Mouse (Mus musculus): ENCODE measurements around the gene Cntnap1. TPM values are rescaled to one million over a fixed set of nuclear protein-coding genes. Genes with fewer than 3 reads are reported as not detected.
A peak's percentile ranks its signal among the peaks of the same experiment; 100 is the strongest.

Cntnap1 gene
- polyA plus RNA-seq, 1 experiment from 2014 or later = 2.0 TPM

DNA sequence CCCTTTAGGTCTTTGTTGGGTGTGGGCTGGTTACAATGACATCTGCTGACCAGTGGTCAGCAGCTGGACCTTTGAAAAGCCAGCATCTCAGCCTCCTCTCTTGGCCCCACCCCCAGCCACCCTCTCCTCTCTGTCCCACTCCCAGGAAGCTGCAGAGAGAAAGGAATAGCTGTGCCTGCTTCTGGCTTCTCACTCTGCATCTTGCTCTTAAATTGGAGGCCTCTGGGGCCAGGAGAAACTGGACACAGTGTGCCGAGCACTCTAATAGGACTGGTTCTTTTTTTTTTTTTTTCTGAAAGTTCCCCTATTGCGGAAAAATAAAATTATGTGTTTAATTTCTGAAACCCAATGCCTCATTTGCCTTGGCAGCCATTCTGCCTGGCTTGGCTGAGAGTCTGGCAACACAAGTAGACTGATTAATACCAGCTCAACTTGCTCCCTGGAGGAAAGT, 59.8 kb downstream of the Cntnap1 start:
- H3K27ac ChIP-seq (replicated peaks) = peak overlapping the region; percentile 92
- ATAC-seq (ENCODE audit: insufficient number of reproducible peaks, low FRiP score, low TSS enrichment, low read depth) = no peak
- peak overlapping the region; percentile 38; the same call in 1 of the 2 replicates for H3K4me2 ChIP-seq (replicated peaks)
- H3K9ac ChIP-seq = no peak overlapping the region
- WGBS = 15% methylated on average over 2 of the region's 2 CpGs
- no peak overlapping the region for H3K4me3 ChIP-seq (replicated peaks)
- peaks cover 40% of the 10 kb centered on the region for H3K4me1 ChIP-seq
- H3K9me3 ChIP-seq (replicated peaks) = no peaks in the 10 kb centered on the region
- H3K36me3 ChIP-seq = no peaks in the 10 kb centered on the region
- no peaks in the 10 kb centered on the region for H3K27me3 ChIP-seq

DNA sequence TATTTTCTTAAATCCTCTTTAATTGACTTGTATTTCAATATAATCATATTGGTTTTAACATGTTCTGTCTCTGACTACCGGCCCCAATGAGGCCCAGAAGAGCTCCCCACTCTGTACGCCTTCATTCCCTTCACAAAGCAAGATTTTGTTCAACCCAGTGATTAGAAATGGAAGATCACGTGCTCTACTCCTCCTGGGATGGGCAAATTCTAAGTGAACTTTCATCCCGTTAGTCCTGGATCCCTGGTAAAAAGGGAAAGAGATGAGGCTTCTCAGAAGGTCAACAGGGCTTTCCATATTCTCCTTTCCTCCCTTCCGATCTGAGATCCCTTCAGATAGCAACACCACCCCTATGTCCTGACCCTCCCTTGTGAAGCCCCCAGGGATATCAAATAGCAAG, 60.2 kb downstream of the Cntnap1 start:
- H3K4me2 ChIP-seq (replicated peaks) = peak overlapping the region; percentile 38
- H3K9ac ChIP-seq = no peak overlapping the region
- H3K36me3 ChIP-seq = no peaks in the 10 kb centered on the region
- H3K9me3 ChIP-seq (replicated peaks) = no peaks in the 10 kb centered on the region
- ATAC-seq (ENCODE audit: insufficient number of reproducible peaks, low FRiP score, low TSS enrichment, low read depth) = 0 out of 2 replicates have a peak, but pooled peaks have one; percentile 5
- no peak overlapping the region for H3K4me3 ChIP-seq (replicated peaks)
- H3K4me1 ChIP-seq = peaks cover 36% of the 10 kb centered on the region
- peak overlapping the region; percentile 92 for H3K27ac ChIP-seq (replicated peaks)
- H3K27me3 ChIP-seq = no peaks in the 10 kb centered on the region
- WGBS = 10% methylated on average over 5 of the region's 5 CpGs

DNA sequence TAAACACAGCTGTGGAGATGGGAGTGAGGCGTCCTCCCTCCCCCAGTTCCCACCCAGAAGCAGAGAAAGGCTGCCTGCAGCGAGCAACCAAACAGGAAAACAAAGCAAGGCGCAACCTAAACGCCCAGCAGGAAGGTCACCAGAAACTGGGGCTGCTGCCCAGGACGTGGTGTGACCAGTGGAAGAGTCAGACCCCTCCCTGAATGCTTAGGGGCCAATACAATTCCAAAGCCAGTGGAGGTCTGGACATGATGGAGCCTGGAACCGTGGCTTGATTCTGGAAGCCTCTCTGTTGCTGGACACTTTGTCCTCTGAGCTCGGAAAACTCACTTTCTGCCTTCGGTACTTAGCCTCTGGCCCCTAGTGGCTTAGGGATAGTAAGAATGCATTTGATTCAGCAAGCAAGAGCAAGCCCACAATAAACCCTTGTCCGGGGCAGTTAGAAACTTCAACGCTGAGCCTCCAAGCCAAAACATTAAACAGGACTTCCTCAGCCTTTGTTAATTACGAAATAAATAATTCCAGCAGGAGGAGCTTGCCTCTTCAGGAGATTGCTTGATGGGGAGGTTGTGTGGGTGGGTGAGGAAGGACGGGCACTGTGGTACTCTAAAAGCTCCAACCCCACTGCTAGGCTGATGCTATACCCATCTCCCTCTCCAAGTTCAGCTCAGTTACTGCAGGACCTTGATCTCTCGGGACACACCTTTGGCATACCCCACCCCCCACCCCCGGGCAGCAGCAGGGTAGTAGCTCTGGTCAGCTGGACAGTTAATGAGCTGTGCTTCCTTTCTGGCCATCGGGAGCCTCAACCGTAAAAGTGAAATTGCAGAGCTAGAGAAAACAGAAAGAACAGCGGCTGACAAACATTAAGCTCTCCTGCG, 60.9 kb downstream of the Cntnap1 start:
- 0 out of 2 replicates have a peak overlapping the region, but pooled peaks have one; percentile 1 for H3K9ac ChIP-seq

DNA sequence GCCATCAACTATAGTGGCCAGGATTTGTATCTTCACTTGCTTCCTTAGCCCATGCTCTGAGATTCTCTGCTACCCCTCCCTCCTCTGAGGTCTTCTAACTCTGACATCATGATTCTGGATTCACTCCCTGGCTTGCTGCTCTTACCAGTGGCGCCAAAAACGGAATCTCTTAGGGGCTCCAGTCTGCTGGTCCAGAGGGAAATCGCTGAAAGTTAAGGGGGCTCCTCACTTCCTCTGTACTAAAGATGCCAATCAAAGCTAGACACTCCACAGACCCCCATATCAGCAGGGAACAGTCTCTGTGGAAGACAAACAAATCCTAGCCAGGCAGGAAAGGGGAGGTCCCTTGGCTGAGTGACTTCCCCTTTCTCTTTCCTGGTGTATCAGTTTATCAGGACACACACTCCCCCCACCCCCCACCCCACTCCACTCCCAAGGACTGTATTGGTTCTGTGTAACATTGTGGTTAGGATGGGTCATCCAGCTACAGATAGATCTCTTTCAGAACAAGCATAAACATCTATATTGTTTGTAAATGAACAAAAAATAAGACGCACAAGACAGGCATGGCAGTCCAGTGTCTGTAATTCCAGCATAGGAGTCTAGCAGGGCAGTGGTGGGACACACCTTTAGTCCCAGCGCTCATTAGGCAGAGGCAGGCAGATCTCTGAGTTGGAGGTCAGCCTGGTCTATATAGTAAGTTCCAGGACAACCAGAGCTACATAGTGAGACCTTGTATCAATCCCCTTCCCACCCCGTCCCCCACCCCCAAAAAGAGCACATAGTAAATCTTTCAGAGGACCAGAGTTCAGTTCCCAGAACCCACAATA, 61.9 kb downstream of the Cntnap1 start:
- H3K9ac ChIP-seq = 0 out of 2 replicates have a peak overlapping the region, but pooled peaks have one; percentile 1

More for the DNA sequence above, 60.9 kb downstream of the Cntnap1 start:
- peak overlapping the region; percentile 38 for H3K4me2 ChIP-seq (replicated peaks)
- WGBS = 10% methylated on average over 18 of the region's 18 CpGs
- no peak; the same call in 1 of the 2 replicates for ATAC-seq (ENCODE audit: insufficient number of reproducible peaks, low FRiP score, low TSS enrichment, low read depth)
- peak overlapping the region; percentile 92 for H3K27ac ChIP-seq (replicated peaks)
- H3K36me3 ChIP-seq = no peaks in the 10 kb centered on the region
- H3K9me3 ChIP-seq (replicated peaks) = no peaks in the 10 kb centered on the region
- peak overlapping the region; percentile 18 for H3K4me3 ChIP-seq (replicated peaks)
- no peaks in the 10 kb centered on the region for H3K27me3 ChIP-seq
- H3K4me1 ChIP-seq = peaks cover 36% of the 10 kb centered on the region

DNA sequence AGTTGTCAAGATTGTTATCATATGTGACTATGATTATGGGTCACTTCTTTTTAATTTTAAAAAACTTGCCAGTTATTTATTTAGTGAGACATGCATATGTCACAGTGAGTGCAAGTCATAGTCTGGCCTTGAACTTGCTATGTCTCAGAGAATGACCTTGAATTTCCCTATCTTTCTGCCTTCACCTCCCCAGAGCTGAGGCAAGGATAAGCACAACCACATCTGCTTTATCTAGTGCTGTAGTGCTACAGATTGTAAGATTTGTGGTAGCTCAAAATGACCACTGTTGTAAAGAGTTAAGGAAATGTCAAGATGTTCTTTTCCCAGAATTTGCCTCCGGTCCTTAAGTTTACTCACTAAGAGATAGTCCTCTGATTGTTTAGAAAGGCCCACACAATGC, 62.9 kb downstream of the Cntnap1 start:
- H3K4me3 ChIP-seq (replicated peaks) = no peak overlapping the region
- H3K9me3 ChIP-seq (replicated peaks) = no peaks in the 10 kb centered on the region
- H3K4me1 ChIP-seq = peaks cover 50% of the 10 kb centered on the region
- H3K27ac ChIP-seq (replicated peaks) = no peak overlapping the region
- 95% methylated on average over 1 of the region's 1 CpGs for WGBS
- H3K9ac ChIP-seq = no peak overlapping the region
- H3K36me3 ChIP-seq = no peaks in the 10 kb centered on the region
- H3K27me3 ChIP-seq = no peaks in the 10 kb centered on the region
- ATAC-seq (ENCODE audit: insufficient number of reproducible peaks, low FRiP score, low TSS enrichment, low read depth) = no peak
- no peak overlapping the region for H3K4me2 ChIP-seq (replicated peaks)

More for the DNA sequence above, 61.9 kb downstream of the Cntnap1 start:
- Histone ChIP-seq H3K4me3 (replicated peaks) (peak overlapping the region; percentile 18), H3K4me1 (peaks cover 40% of the 10 kb centered on the region), H3K9me3 (replicated peaks) (no peaks in the 10 kb centered on the region), H3K4me2 (replicated peaks) (peak overlapping the region; percentile 38), H3K27ac (replicated peaks) (peak overlapping the region; percentile 92), H3K36me3 (no peaks in the 10 kb centered on the region), H3K27me3 (no peaks in the 10 kb centered on the region)
- 51% methylated on average over 6 of the region's 6 CpGs for WGBS
- ATAC-seq (ENCODE audit: insufficient number of reproducible peaks, low FRiP score, low TSS enrichment, low read depth) = 0 out of 2 replicates have a peak, but pooled peaks have one; percentile 52

DNA sequence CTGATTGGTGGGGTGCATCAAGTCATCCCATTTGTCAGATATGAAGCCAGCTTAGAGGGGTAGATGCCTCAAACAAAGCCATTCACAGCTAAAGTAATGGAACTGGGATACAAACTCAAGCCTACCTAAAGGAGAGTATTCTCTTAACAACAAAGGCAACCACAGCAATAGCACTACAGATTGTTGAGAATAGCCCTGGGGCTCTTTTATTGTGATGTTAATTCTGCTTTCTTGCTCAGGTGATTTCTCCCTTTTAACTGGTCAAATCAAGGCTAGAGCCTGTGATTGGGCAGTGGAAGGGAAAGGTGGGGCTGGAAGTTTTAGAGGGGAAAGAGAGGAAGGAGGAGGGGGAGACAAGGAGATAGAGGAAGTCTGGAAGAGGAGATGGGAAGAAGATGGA, 63.8 kb downstream of the Cntnap1 start:
- H3K27me3 ChIP-seq = no peaks in the 10 kb centered on the region
- no peak for ATAC-seq (ENCODE audit: insufficient number of reproducible peaks, low FRiP score, low TSS enrichment, low read depth)
- H3K9ac ChIP-seq = no peak overlapping the region
- H3K36me3 ChIP-seq = no peaks in the 10 kb centered on the region
- H3K4me1 ChIP-seq = peaks cover 49% of the 10 kb centered on the region
- no peaks in the 10 kb centered on the region for H3K9me3 ChIP-seq (replicated peaks)
- H3K4me2 ChIP-seq (replicated peaks) = no peak overlapping the region
- H3K27ac ChIP-seq (replicated peaks) = no peak overlapping the region
- no peak overlapping the region for H3K4me3 ChIP-seq (replicated peaks)

DNA sequence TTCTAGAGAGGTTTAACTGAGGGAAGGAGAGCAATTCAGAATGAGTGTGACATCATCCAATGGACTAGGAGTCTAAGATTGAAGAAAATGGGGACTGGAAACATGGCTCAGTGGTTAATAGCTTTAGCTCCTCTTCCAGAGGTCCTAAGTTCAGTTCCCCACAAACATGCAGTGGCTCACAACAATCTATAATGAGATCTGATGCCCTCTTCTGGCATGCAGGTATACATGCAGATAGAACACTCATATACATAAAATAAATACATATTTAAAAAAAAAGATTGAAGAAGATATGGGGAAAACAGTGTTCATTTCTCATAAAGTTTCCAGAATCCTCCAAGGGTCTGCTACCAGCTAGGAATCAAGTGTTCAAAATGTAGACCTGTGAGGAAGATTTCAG, 65.1 kb downstream of the Cntnap1 start:
- Histone ChIP-seq H3K36me3 (no peaks in the 10 kb centered on the region), H3K9me3 (replicated peaks) (no peaks in the 10 kb centered on the region), H3K9ac (no peak overlapping the region), H3K27ac (replicated peaks) (no peak overlapping the region), H3K27me3 (no peaks in the 10 kb centered on the region), H3K4me3 (replicated peaks) (no peak overlapping the region), H3K4me2 (replicated peaks) (no peak overlapping the region), H3K4me1 (peaks cover 36% of the 10 kb centered on the region)
- ATAC-seq (ENCODE audit: insufficient number of reproducible peaks, low FRiP score, low TSS enrichment, low read depth) = no peak

DNA sequence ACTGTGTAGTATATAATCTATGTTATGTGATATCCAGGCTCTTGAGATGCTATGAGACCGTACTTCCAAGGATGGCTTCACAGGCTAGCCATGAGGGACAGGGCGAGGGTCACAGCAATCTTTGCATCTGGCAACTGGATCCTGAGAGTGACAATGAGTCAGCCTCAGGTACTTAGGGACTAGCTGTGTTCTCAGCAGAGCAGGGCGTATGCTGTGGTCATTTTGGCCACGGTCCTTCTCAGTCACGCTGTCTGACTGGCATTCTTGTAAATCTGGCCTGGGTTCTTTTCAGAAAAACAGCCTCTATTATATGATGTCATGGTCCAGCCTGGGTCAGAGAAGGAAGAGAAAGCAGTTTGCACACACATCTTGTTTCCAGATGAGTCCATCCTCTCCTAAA, 66.5 kb downstream of the Cntnap1 start:
- H3K27ac ChIP-seq (replicated peaks) = peak overlapping the region; percentile 58
- no peak overlapping the region for H3K4me3 ChIP-seq (replicated peaks)
- 74% methylated on average over 5 of the region's 5 CpGs for WGBS
- H3K27me3 ChIP-seq = no peaks in the 10 kb centered on the region
- no peak overlapping the region for H3K9ac ChIP-seq
- peaks cover 23% of the 10 kb centered on the region for H3K4me1 ChIP-seq
- H3K36me3 ChIP-seq = no peaks in the 10 kb centered on the region
- no peak overlapping the region for H3K4me2 ChIP-seq (replicated peaks)
- H3K9me3 ChIP-seq (replicated peaks) = no peaks in the 10 kb centered on the region
- ATAC-seq (ENCODE audit: insufficient number of reproducible peaks, low FRiP score, low TSS enrichment, low read depth) = no peak

DNA sequence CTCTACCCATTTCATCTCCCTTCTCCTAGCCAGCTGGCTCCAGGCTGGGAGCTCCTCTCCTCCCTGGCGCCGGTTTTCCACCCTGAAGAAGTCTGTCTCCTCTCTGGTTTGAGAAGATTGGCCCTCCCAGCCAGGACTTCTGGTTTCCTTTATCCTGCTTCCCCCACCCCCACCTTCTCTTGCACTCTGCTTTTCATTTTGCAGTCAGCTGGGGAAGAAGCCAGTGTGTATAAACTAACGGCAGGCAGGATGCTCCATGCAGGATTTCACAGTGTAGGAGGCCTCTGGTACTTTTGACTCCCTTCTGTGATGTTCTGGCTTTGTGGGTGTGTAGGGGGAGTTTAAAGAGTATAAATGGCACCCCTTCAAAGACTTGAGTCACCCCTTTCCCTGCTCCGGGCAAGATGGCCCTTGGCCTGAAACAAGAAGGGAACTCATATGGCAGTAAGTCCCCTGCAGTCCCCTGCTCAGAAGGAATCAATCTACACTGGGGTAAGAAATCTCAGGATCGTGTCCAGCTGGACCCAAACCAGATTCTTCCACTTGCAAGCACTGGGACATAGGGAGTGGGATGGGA, 67.8 kb downstream of the Cntnap1 start:
- peaks cover 15% of the 10 kb centered on the region for H3K4me1 ChIP-seq
- H3K27me3 ChIP-seq = no peaks in the 10 kb centered on the region
- peak overlapping the region; percentile 88 for H3K27ac ChIP-seq (replicated peaks)
- WGBS = 31% methylated on average over 5 of the region's 5 CpGs
- ATAC-seq (ENCODE audit: insufficient number of reproducible peaks, low FRiP score, low TSS enrichment, low read depth) = peak; percentile 78
- H3K4me2 ChIP-seq (replicated peaks) = no peak overlapping the region
- H3K9me3 ChIP-seq (replicated peaks) = no peaks in the 10 kb centered on the region
- H3K4me3 ChIP-seq (replicated peaks) = no peak overlapping the region
- H3K36me3 ChIP-seq = no peaks in the 10 kb centered on the region
- H3K9ac ChIP-seq = no peak overlapping the region
